Mouse (Mus musculus): ENCODE data around the gene Copg2.

Copg2 gene

DNA sequence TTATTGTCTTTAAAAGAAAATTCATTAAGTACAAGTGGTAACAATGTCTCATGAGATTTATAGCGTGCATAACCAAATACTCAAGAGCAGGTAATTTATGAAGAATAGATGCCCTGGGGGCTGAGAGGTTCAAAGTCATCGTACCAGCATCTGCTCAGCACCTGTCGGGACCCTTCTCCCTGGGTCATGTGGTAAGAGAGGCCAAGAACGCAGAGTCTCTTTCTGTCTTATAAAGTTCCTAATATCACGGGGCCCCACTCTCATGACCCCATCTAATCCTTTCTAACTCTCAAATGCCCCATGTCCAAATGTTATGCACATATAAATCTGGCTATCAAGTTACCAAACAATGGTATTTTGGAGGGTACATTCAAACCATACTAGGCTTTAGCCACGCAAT, 193.7 kb downstream of the Copg2 start:
- no peak for ATAC-seq (ENCODE audit: insufficient number of reproducible peaks, low FRiP score, low TSS enrichment)

- no peak for ATAC-seq (ENCODE audit: insufficient number of reproducible peaks, low FRiP score, low TSS enrichment)
Observed at GRCm38 (mm10) chr6:30700182-30700581, 196.4 kb downstream of the Copg2 start.

- ATAC-seq (ENCODE audit: insufficient number of reproducible peaks, low FRiP score, low TSS enrichment), result no peak
Observed at GRCm38 (mm10) chr6:30698036-30698435, 198.6 kb downstream of the Copg2 start.
